Mouse (Mus musculus): ENCODE measurements around the gene Mttp. TPM values are rescaled to one million over a fixed set of nuclear protein-coding genes. Genes with fewer than 3 reads are reported as not detected.
"Not testable (repeated sequence)": the region's sequence is repeated elsewhere in the genome, so short reads cannot be mapped to it uniquely, and the experiment has no call there.

Gene Mttp
- polyA plus RNA-seq, 2 experiments: 4.9 to 6.7 TPM

DNA sequence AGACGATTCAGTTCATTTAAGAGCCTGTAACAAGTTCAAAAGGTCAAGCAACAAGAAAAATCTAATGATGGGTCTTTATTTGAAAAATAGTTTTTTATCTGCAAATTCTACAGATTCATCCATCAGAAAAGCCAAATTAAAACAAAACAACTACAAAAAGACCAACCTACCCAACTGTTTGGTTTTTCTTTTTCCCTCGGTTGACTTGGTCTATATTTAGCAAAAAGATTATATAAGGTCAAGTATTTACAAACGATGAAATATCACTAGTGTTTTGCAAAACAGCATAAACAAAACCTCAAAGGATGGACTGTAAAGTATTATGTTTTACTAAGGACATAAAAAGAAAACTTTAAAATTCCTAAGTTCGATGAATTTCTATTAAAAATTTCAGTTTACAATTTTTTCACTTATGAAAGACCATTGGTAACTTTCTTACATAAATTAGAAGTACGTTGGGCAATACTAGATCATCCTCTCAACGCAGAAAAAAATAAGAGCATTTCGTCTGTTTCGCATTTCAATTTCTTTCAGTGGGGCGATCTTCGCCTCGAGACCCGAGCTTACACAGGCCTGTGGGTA is 1.9 kb downstream of the Mttp start:
- H3K4me1 ChIP-seq (ENCODE audit: control insufficient read depth, insufficient read depth, low read length): peaks cover 4% of the 10 kb centered on the region
- no peaks in the 10 kb centered on the region for H3K27me3 ChIP-seq (ENCODE audit: control insufficient read depth, insufficient read depth, low read length)
- no peaks in the 10 kb centered on the region for H3K9me3 ChIP-seq (ENCODE audit: control insufficient read depth, low read length)
- WGBS: 9% methylated on average over 12 of the region's 12 CpGs
- peak overlapping the region; percentile 58 for H3K4me3 ChIP-seq (replicated peaks; ENCODE audit: low read length)
- DNase-seq (ENCODE audit: low spot score) (no peak), ATAC-seq (ENCODE audit: low FRiP score, low read depth) (no peak)
- H3K4me2 ChIP-seq (replicated peaks; ENCODE audit: low read depth, low read length, severe bottlenecking): peak overlapping the region; percentile 82
- peak; percentile 75; the same call in 1 of the 2 replicates for TF ChIP-seq POLR2A (IDR thresholded peaks at IDR 0.05; ENCODE audit: borderline replicate concordance, extremely low read depth, insufficient read depth, insufficient read length)
- peak overlapping the region; percentile 98 for H3K27ac ChIP-seq (replicated peaks; ENCODE audit: low read depth, low read length)
- H3K36me3 ChIP-seq (ENCODE audit: control insufficient read depth, insufficient read depth, low read length): no peaks in the 10 kb centered on the region
- peak overlapping the region; percentile 81 for H3K9ac ChIP-seq (ENCODE audit: low read depth, low read length, severe bottlenecking)

GRCm38 (mm10) chr3:138142052-138142732 is 2.6 kb downstream of the Mttp start:
- no peak overlapping the region for H3K27ac ChIP-seq (replicated peaks; ENCODE audit: low read depth, low read length)
- no peaks in the 10 kb centered on the region for H3K27me3 ChIP-seq (ENCODE audit: control insufficient read depth, insufficient read depth, low read length)
- H3K9ac ChIP-seq (ENCODE audit: low read depth, low read length, severe bottlenecking): no peak overlapping the region
- TF ChIP-seq POLR2A (IDR thresholded peaks at IDR 0.05; ENCODE audit: borderline replicate concordance, extremely low read depth, insufficient read depth, insufficient read length): no peak
- DNase-seq (ENCODE audit: low spot score) (peak; percentile 61), ATAC-seq (ENCODE audit: low FRiP score, low read depth) (no peak)
- H3K9me3 ChIP-seq (ENCODE audit: control insufficient read depth, low read length): no peaks in the 10 kb centered on the region
- H3K4me3 ChIP-seq (replicated peaks; ENCODE audit: low read length): peak overlapping the region; percentile 58
- WGBS: 22% methylated on average over 4 of the region's 4 CpGs
- peak overlapping the region; percentile 82 for H3K4me2 ChIP-seq (replicated peaks; ENCODE audit: low read depth, low read length, severe bottlenecking)
- no peaks in the 10 kb centered on the region for H3K36me3 ChIP-seq (ENCODE audit: control insufficient read depth, insufficient read depth, low read length)
- peaks cover 4% of the 10 kb centered on the region for H3K4me1 ChIP-seq (ENCODE audit: control insufficient read depth, insufficient read depth, low read length)

GRCm38 (mm10) chr3:138139663-138140062 is 5.1 kb downstream of the Mttp start:
- TF ChIP-seq POLR2A (IDR thresholded peaks at IDR 0.05; ENCODE audit: borderline replicate concordance, extremely low read depth, insufficient read depth, insufficient read length): no peak
- no peaks in the 10 kb centered on the region for H3K36me3 ChIP-seq (ENCODE audit: control insufficient read depth, insufficient read depth, low read length)

DNA sequence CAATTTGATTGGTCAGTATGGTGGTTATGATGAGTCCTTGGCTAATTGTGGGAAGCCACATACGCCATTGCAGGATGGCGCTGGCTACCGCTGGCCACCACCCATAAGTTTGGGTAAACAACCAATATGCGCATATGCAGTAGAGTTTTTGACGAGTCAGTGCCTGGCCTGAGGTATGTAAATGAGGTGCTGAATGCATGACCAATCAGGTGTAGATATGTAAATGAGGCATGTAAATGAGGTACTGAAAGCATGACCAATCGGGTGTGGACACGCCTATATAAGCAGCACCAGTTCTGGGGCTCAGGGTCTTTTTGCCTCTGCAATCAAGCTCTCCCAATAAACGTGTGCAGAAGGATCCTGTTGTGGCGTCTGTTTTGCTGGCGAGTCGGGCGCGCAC is 6.6 kb downstream of the Mttp start:
- H3K36me3 ChIP-seq (ENCODE audit: control insufficient read depth, insufficient read depth, low read length); H3K4me3 ChIP-seq (replicated peaks; ENCODE audit: low read length); H3K4me2 ChIP-seq (replicated peaks; ENCODE audit: low read depth, low read length, severe bottlenecking); H3K27ac ChIP-seq (replicated peaks; ENCODE audit: low read depth, low read length); H3K4me1 ChIP-seq (ENCODE audit: control insufficient read depth, insufficient read depth, low read length); H3K27me3 ChIP-seq (ENCODE audit: control insufficient read depth, insufficient read depth, low read length); DNase-seq (ENCODE audit: low spot score); H3K9me3 ChIP-seq (ENCODE audit: control insufficient read depth, low read length); H3K9ac ChIP-seq (ENCODE audit: low read depth, low read length, severe bottlenecking); ATAC-seq (ENCODE audit: low FRiP score, low read depth): not testable (repeated sequence)
- 95% methylated on average over 13 of the region's 13 CpGs for WGBS

More at GRCm38 (mm10) chr3:138139663-138140062, 5.1 kb downstream of the Mttp start:
- no peak for ATAC-seq (ENCODE audit: low FRiP score, low read depth)
- peaks cover 4% of the 10 kb centered on the region for H3K4me1 ChIP-seq (ENCODE audit: control insufficient read depth, insufficient read depth, low read length)
- WGBS: 91% methylated on average over 6 of the region's 6 CpGs
- no peak overlapping the region for H3K9ac ChIP-seq (ENCODE audit: low read depth, low read length, severe bottlenecking)
- H3K27ac ChIP-seq (replicated peaks; ENCODE audit: low read depth, low read length): no peak overlapping the region
- no peaks in the 10 kb centered on the region for H3K9me3 ChIP-seq (ENCODE audit: control insufficient read depth, low read length)
- H3K4me3 ChIP-seq (replicated peaks; ENCODE audit: low read length): no peak overlapping the region
- no peaks in the 10 kb centered on the region for H3K27me3 ChIP-seq (ENCODE audit: control insufficient read depth, insufficient read depth, low read length)
- DNase-seq (ENCODE audit: low spot score): no peak
- H3K4me2 ChIP-seq (replicated peaks; ENCODE audit: low read depth, low read length, severe bottlenecking): no peak overlapping the region

- Histone ChIP-seq H3K4me3 (replicated peaks; ENCODE audit: low read length) (no peak overlapping the region), H3K9me3 (ENCODE audit: control insufficient read depth, low read length) (no peaks in the 10 kb centered on the region), H3K4me2 (replicated peaks; ENCODE audit: low read depth, low read length, severe bottlenecking) (no peak overlapping the region), H3K27me3 (ENCODE audit: control insufficient read depth, insufficient read depth, low read length) (no peaks in the 10 kb centered on the region), H3K4me1 (ENCODE audit: control insufficient read depth, insufficient read depth, low read length) (no peaks in the 10 kb centered on the region), H3K9ac (ENCODE audit: low read depth, low read length, severe bottlenecking) (no peak overlapping the region), H3K36me3 (ENCODE audit: control insufficient read depth, insufficient read depth, low read length) (no peaks in the 10 kb centered on the region), H3K27ac (replicated peaks; ENCODE audit: low read depth, low read length) (no peak overlapping the region)
- 87% methylated on average over 1 of the region's 1 CpGs for WGBS
- no peak for ATAC-seq (ENCODE audit: low FRiP score, low read depth)
- no peak for DNase-seq (ENCODE audit: low spot score)
- TF ChIP-seq POLR2A (IDR thresholded peaks at IDR 0.05; ENCODE audit: borderline replicate concordance, extremely low read depth, insufficient read depth, insufficient read length): no peak
These were observed 10.2 kb downstream of the Mttp start for GRCm38 (mm10) chr3:138134528-138134927.
